Mouse (Mus musculus): ENCODE measurements around the gene BC030870.
"Not testable (repeated sequence)": the region's sequence is repeated elsewhere in the genome, so short reads cannot be mapped to it uniquely, and the experiment has no call there.

The BC030870 gene

GRCm38 (mm10) chr8:65129199-65129788, at the start of gene BC030870:
BC030870 (minus strand) TSS chr8:65129563.
- DNase-seq: no peak

- no peak for DNase-seq
Observed at GRCm38 (mm10) chr8:65174746-65175476, 45.5 kb upstream of the BC030870 start.

- DNase-seq: no peak
Observed at GRCm38 (mm10) chr8:65169184-65169583, 39.8 kb upstream of the BC030870 start.

GRCm38 (mm10) chr8:65160676-65161075, 31.3 kb upstream of the BC030870 start:
- DNase-seq: not testable (repeated sequence)

GRCm38 (mm10) chr8:65159096-65159748, 29.9 kb upstream of the BC030870 start:
- DNase-seq: no peak

- no peak for DNase-seq
Observed at GRCm38 (mm10) chr8:65157901-65158300, 28.5 kb upstream of the BC030870 start.

GRCm38 (mm10) chr8:65138830-65139466, 9.6 kb upstream of the BC030870 start:
- no peak for DNase-seq

GRCm38 (mm10) chr8:65126454-65126853, 2.9 kb downstream of the BC030870 start:
- no peak for DNase-seq

- DNase-seq: no peak
Observed at GRCm38 (mm10) chr8:65126014-65126413, 3.3 kb downstream of the BC030870 start.

- no peak for DNase-seq
Observed at GRCm38 (mm10) chr8:65112092-65112491, 17.3 kb downstream of the BC030870 start.

- peak; percentile 15 for DNase-seq
Observed at GRCm38 (mm10) chr8:65110285-65110691, 19.1 kb downstream of the BC030870 start.

- no peak for DNase-seq
Observed at GRCm38 (mm10) chr8:65108936-65109335, 20.4 kb downstream of the BC030870 start.

- DNase-seq: no peak
Observed at GRCm38 (mm10) chr8:65107936-65108718, 21.2 kb downstream of the BC030870 start.

- no peak for DNase-seq
Observed at GRCm38 (mm10) chr8:65104041-65104440, 25.3 kb downstream of the BC030870 start.

- no peak for DNase-seq
Observed at GRCm38 (mm10) chr8:65103632-65104031, 25.7 kb downstream of the BC030870 start.

GRCm38 (mm10) chr8:65099735-65100134, 29.6 kb downstream of the BC030870 start:
- DNase-seq: no peak

- DNase-seq: no peak
Observed at GRCm38 (mm10) chr8:65097760-65098415, 31.5 kb downstream of the BC030870 start.

GRCm38 (mm10) chr8:65089781-65090180, 39.6 kb downstream of the BC030870 start:
- DNase-seq: no peak

- DNase-seq: no peak
Observed at GRCm38 (mm10) chr8:65088120-65088519, 41.2 kb downstream of the BC030870 start.

GRCm38 (mm10) chr8:65087711-65088110, 41.7 kb downstream of the BC030870 start:
- DNase-seq: no peak

GRCm38 (mm10) chr8:65085680-65086079, 43.7 kb downstream of the BC030870 start:
- DNase-seq: no peak

GRCm38 (mm10) chr8:65080731-65081130, 48.6 kb downstream of the BC030870 start:
- no peak for DNase-seq
